Mouse (Mus musculus): ENCODE measurements around the gene Cd72. TPM values are rescaled to one million over a fixed set of nuclear protein-coding genes. Genes with fewer than 3 reads are reported as not detected.

The Cd72 gene
- polyA plus RNA-seq, 1 experiment from 2014 or later = 5.3 TPM

Other genes with a start within 250 kb of the Cd72 start
- 0.74 and 0.77 TPM in 2 replicates for gene Atp8b5, start 187.5 kb downstream of the Cd72 start, polyA plus RNA-seq (2015; fragmentation: Nextera tagmentation; extraction: Ambion mirVana)
- 88.8 and 99.5 TPM in 2 replicates for gene Rusc2, start 72.6 kb downstream of the Cd72 start, polyA plus RNA-seq (2015; fragmentation: Nextera tagmentation; extraction: Ambion mirVana)
- 0.79 and 1.5 TPM in 2 replicates for gene Fam166b, start 25.5 kb downstream of the Cd72 start, polyA plus RNA-seq (2015; fragmentation: Nextera tagmentation; extraction: Ambion mirVana)
- 16.2 and 16.8 TPM in 2 replicates for gene Tesk1, start 12.7 kb downstream of the Cd72 start, polyA plus RNA-seq (2015; fragmentation: Nextera tagmentation; extraction: Ambion mirVana)
- 0.13 TPM in 1 of 2 replicates, not detected in the other for gene Sit1, start 29.1 kb upstream of the Cd72 start, polyA plus RNA-seq (2015; fragmentation: Nextera tagmentation; extraction: Ambion mirVana)
- 79.2 and 84.0 TPM in 2 replicates for gene Ccdc107, start 38.3 kb upstream of the Cd72 start, polyA plus RNA-seq (2015; fragmentation: Nextera tagmentation; extraction: Ambion mirVana)
- gene Arhgef39, start 45.1 kb upstream of the Cd72 start, polyA plus RNA-seq (2015; fragmentation: Nextera tagmentation; extraction: Ambion mirVana) = 8.1 and 8.5 TPM in 2 replicates
- 0.13 and 0.27 TPM in 2 replicates for gene Car9, start 52.3 kb upstream of the Cd72 start, polyA plus RNA-seq (2015; fragmentation: Nextera tagmentation; extraction: Ambion mirVana)
- 10.9 and 13.3 TPM in 2 replicates for gene Tpm2, start 69.1 kb upstream of the Cd72 start, polyA plus RNA-seq (2015; fragmentation: Nextera tagmentation; extraction: Ambion mirVana)
- gene Creb3, start 107.7 kb upstream of the Cd72 start, polyA plus RNA-seq (2015; fragmentation: Nextera tagmentation; extraction: Ambion mirVana) = 76.8 and 79.5 TPM in 2 replicates
- gene Tln1, start 108.1 kb upstream of the Cd72 start, polyA plus RNA-seq (2015; fragmentation: Nextera tagmentation; extraction: Ambion mirVana) = 66.2 and 69.2 TPM in 2 replicates
- gene Rgp1, start 124.1 kb upstream of the Cd72 start, polyA plus RNA-seq (2015; fragmentation: Nextera tagmentation; extraction: Ambion mirVana) = 18.8 and 22.8 TPM in 2 replicates
- 55.3 and 63.4 TPM in 2 replicates for gene Gba2, start 124.2 kb upstream of the Cd72 start, polyA plus RNA-seq (2015; fragmentation: Nextera tagmentation; extraction: Ambion mirVana)
- 1.2 and 1.6 TPM in 2 replicates for gene Msmp, start 129.9 kb upstream of the Cd72 start, polyA plus RNA-seq (2015; fragmentation: Nextera tagmentation; extraction: Ambion mirVana)
- gene Npr2, start 177.3 kb upstream of the Cd72 start, polyA plus RNA-seq (2015; fragmentation: Nextera tagmentation; extraction: Ambion mirVana) = 13.2 TPM in 2 replicates
- gene Spag8, start 199.0 kb upstream of the Cd72 start, polyA plus RNA-seq (2015; fragmentation: Nextera tagmentation; extraction: Ambion mirVana) = 6.9 and 7.0 TPM in 2 replicates
- 73.0 and 80.2 TPM in 2 replicates for gene Hint2, start 201.8 kb upstream of the Cd72 start, polyA plus RNA-seq (2015; fragmentation: Nextera tagmentation; extraction: Ambion mirVana)
- gene Tmem8b, start 214.3 kb upstream of the Cd72 start, polyA plus RNA-seq (2015; fragmentation: Nextera tagmentation; extraction: Ambion mirVana) = 14.2 and 15.4 TPM in 2 replicates
- 1.5 and 1.9 TPM in 2 replicates for gene Fam221b, start 214.5 kb upstream of the Cd72 start, polyA plus RNA-seq (2015; fragmentation: Nextera tagmentation; extraction: Ambion mirVana)
- not detected in 2 replicates for gene Olfr70, start 246.2 kb upstream of the Cd72 start, polyA plus RNA-seq (2015; fragmentation: Nextera tagmentation; extraction: Ambion mirVana)

Data from hindbrain, embryonic 15.5 days (tissue).